Mouse (Mus musculus): ENCODE data around the gene Rarres2. TPM values are rescaled to one million over a fixed set of nuclear protein-coding genes. Genes with fewer than 3 reads are reported as not detected.
"Not testable (repeated sequence)": the region's sequence is repeated elsewhere in the genome, so short reads cannot be mapped to it uniquely, and the experiment has no call there.

Gene Rarres2
- polyA plus RNA-seq, 1 experiment: 45.5 TPM

GRCm38 (mm10) chr6:48534913-48535312 lies 37.7 kb downstream of the Rarres2 start:
- Histone ChIP-seq H3K4me1 (ENCODE audit: control insufficient read depth, insufficient read depth, insufficient read length) (no peaks in the 10 kb centered on the region), H3K36me3 (ENCODE audit: control insufficient read depth, insufficient read depth, low read length) (no peaks in the 10 kb centered on the region), H3K4me3 (ENCODE audit: extremely low read depth, insufficient read depth, insufficient read length) (no peak overlapping the region), H3K27me3 (ENCODE audit: control insufficient read depth, insufficient read depth, low read length) (no peaks in the 10 kb centered on the region), H3K27ac (ENCODE audit: insufficient read depth, low read length) (no peak overlapping the region)
- 70% methylated on average over 8 of the region's 8 CpGs for WGBS
- DNase-seq (ENCODE audit: low read depth in 1 of 2, low spot score in 2 of 2): no peak
- TF ChIP-seq CTCF (IDR thresholded peaks at IDR 0.05; ENCODE audit: extremely low read depth, insufficient read depth, insufficient read length, insufficient replicate concordance) (no peak), POLR2A (IDR thresholded peaks at IDR 0.05; ENCODE audit: low read depth, low read length) (no peak)

- H3K27ac ChIP-seq (ENCODE audit: insufficient read depth, low read length): no peak overlapping the region
- 79% methylated on average over 2 of the region's 2 CpGs for WGBS
- no peaks in the 10 kb centered on the region for H3K27me3 ChIP-seq (ENCODE audit: control insufficient read depth, insufficient read depth, low read length)
Measured at GRCm38 (mm10) chr6:48533475-48533874, 39.1 kb downstream of the Rarres2 start.

DNA sequence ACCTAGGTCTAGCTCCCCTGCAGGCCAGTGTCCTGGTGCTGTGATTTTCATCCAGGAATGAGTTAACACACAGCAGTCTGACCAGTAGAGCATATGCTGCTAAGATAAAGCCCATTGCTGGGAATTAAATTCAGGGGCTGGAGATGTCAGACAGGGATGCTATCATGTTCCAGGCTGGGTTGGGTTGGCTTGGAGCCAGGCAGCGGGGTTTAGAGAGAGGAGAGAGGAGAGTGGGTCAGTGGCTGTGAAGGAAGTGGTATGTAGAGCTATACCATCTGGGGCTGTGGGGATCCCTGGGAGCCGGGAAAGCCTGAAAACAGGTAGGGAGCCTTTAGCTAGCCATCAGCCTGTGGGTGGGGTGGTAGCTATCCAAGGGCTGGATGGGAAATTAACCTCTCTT lies 41.7 kb downstream of the Rarres2 start:
- Histone ChIP-seq H3K36me3 (ENCODE audit: control insufficient read depth, insufficient read depth, low read length) (no peaks in the 10 kb centered on the region), H3K27me3 (ENCODE audit: control insufficient read depth, insufficient read depth, low read length) (no peaks in the 10 kb centered on the region), H3K4me3 (ENCODE audit: extremely low read depth, insufficient read depth, insufficient read length) (no peak overlapping the region), H3K4me1 (ENCODE audit: control insufficient read depth, insufficient read depth, insufficient read length) (no peaks in the 10 kb centered on the region), H3K27ac (ENCODE audit: insufficient read depth, low read length) (no peak overlapping the region)
- TF ChIP-seq CTCF (IDR thresholded peaks at IDR 0.05; ENCODE audit: extremely low read depth, insufficient read depth, insufficient read length, insufficient replicate concordance) (no peak), POLR2A (IDR thresholded peaks at IDR 0.05; ENCODE audit: low read depth, low read length) (no peak)
- WGBS: 65% methylated on average over 2 of the region's 2 CpGs
- DNase-seq (ENCODE audit: low read depth in 1 of 2, low spot score in 2 of 2): no peak

More at GRCm38 (mm10) chr6:48533475-48533874, 39.1 kb downstream of the Rarres2 start:
- no peaks in the 10 kb centered on the region for H3K4me1 ChIP-seq (ENCODE audit: control insufficient read depth, insufficient read depth, insufficient read length)
- DNase-seq (ENCODE audit: low read depth in 1 of 2, low spot score in 2 of 2): no peak
- no peaks in the 10 kb centered on the region for H3K36me3 ChIP-seq (ENCODE audit: control insufficient read depth, insufficient read depth, low read length)
- TF ChIP-seq POLR2A (IDR thresholded peaks at IDR 0.05; ENCODE audit: low read depth, low read length): no peak
- TF ChIP-seq CTCF (IDR thresholded peaks at IDR 0.05; ENCODE audit: extremely low read depth, insufficient read depth, insufficient read length, insufficient replicate concordance): no peak
- no peak overlapping the region for H3K4me3 ChIP-seq (ENCODE audit: extremely low read depth, insufficient read depth, insufficient read length)

- WGBS: 78% methylated on average over 16 of the region's 16 CpGs
- no peak overlapping the region for H3K27ac ChIP-seq (ENCODE audit: insufficient read depth, low read length)
- TF ChIP-seq CTCF (IDR thresholded peaks at IDR 0.05; ENCODE audit: extremely low read depth, insufficient read depth, insufficient read length, insufficient replicate concordance) (no peak), POLR2A (IDR thresholded peaks at IDR 0.05; ENCODE audit: low read depth, low read length) (no peak)
- H3K4me3 ChIP-seq (ENCODE audit: extremely low read depth, insufficient read depth, insufficient read length): no peak overlapping the region
- no peaks in the 10 kb centered on the region for H3K27me3 ChIP-seq (ENCODE audit: control insufficient read depth, insufficient read depth, low read length)
- no peak for DNase-seq (ENCODE audit: low read depth in 1 of 2, low spot score in 2 of 2)
- H3K4me1 ChIP-seq (ENCODE audit: control insufficient read depth, insufficient read depth, insufficient read length): no peaks in the 10 kb centered on the region
- H3K36me3 ChIP-seq (ENCODE audit: control insufficient read depth, insufficient read depth, low read length): no peaks in the 10 kb centered on the region
Measured at GRCm38 (mm10) chr6:48529871-48530440, 42.6 kb downstream of the Rarres2 start.

- TF ChIP-seq CTCF (IDR thresholded peaks at IDR 0.05; ENCODE audit: extremely low read depth, insufficient read depth, insufficient read length, insufficient replicate concordance) (no peak), POLR2A (IDR thresholded peaks at IDR 0.05; ENCODE audit: low read depth, low read length) (no peak)
Measured at GRCm38 (mm10) chr6:48529261-48529660, 43.3 kb downstream of the Rarres2 start.

DNA sequence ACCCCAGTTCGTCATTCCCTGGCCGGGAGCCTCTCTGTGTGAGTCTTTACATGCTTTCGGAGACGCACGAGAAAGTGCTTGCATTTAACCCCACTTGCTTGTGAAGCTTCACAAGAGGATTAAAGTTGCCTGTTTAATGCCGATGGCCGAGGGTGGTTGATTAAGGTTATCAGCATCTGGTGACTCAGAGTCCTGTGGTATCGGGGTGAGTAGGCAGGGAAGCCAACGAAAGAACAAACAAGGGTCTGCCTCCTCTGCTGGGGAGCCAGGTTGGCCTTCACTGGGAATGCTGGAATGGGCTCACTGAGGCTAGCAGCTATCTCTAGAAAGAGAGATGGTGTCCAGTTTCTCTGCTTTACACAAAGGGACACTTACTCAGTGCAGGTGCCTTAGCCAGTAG lies 44.7 kb downstream of the Rarres2 start:
- DNase-seq (ENCODE audit: low read depth in 1 of 2, low spot score in 2 of 2): no peak
- TF ChIP-seq CTCF (IDR thresholded peaks at IDR 0.05; ENCODE audit: extremely low read depth, insufficient read depth, insufficient read length, insufficient replicate concordance) (no peak), POLR2A (IDR thresholded peaks at IDR 0.05; ENCODE audit: low read depth, low read length) (no peak)
- no peaks in the 10 kb centered on the region for H3K4me1 ChIP-seq (ENCODE audit: control insufficient read depth, insufficient read depth, insufficient read length)
- H3K27ac ChIP-seq (ENCODE audit: insufficient read depth, low read length): no peak overlapping the region
- no peak overlapping the region for H3K4me3 ChIP-seq (ENCODE audit: extremely low read depth, insufficient read depth, insufficient read length)
- H3K36me3 ChIP-seq (ENCODE audit: control insufficient read depth, insufficient read depth, low read length): no peaks in the 10 kb centered on the region
- 90% methylated on average over 9 of the region's 9 CpGs for WGBS
- no peaks in the 10 kb centered on the region for H3K27me3 ChIP-seq (ENCODE audit: control insufficient read depth, insufficient read depth, low read length)

More at GRCm38 (mm10) chr6:48529261-48529660, 43.3 kb downstream of the Rarres2 start:
- no peak for DNase-seq (ENCODE audit: low read depth in 1 of 2, low spot score in 2 of 2)
- Histone ChIP-seq H3K36me3 (ENCODE audit: control insufficient read depth, insufficient read depth, low read length) (no peaks in the 10 kb centered on the region), H3K27me3 (ENCODE audit: control insufficient read depth, insufficient read depth, low read length) (no peaks in the 10 kb centered on the region), H3K27ac (ENCODE audit: insufficient read depth, low read length) (no peak overlapping the region), H3K4me1 (ENCODE audit: control insufficient read depth, insufficient read depth, insufficient read length) (no peaks in the 10 kb centered on the region), H3K4me3 (ENCODE audit: extremely low read depth, insufficient read depth, insufficient read length) (no peak overlapping the region)
- 41% methylated on average over 14 of the region's 14 CpGs for WGBS

- not testable (repeated sequence) for H3K4me1 ChIP-seq (ENCODE audit: control insufficient read depth, insufficient read depth, insufficient read length); H3K36me3 ChIP-seq (ENCODE audit: control insufficient read depth, insufficient read depth, low read length); DNase-seq (ENCODE audit: low read depth in 1 of 2, low spot score in 2 of 2); H3K27ac ChIP-seq (ENCODE audit: insufficient read depth, low read length); H3K4me3 ChIP-seq (ENCODE audit: extremely low read depth, insufficient read depth, insufficient read length); H3K27me3 ChIP-seq (ENCODE audit: control insufficient read depth, insufficient read depth, low read length)
- 92% methylated on average over 14 of the region's 16 CpGs for WGBS
Measured at GRCm38 (mm10) chr6:48524882-48525281, 47.7 kb downstream of the Rarres2 start.

Other genes starting within 250 kb of the Rarres2 start
- 10.6 and 13.8 TPM in 2 replicates for gene Krba1, start 177.2 kb downstream of the Rarres2 start, polyA plus RNA-seq (2012; rRNA removed)
- 14.9 and 16.1 TPM in 2 replicates for gene Zfp467, start 127.0 kb downstream of the Rarres2 start, polyA plus RNA-seq (2012; rRNA removed)
- gene Sspo, start 124.6 kb downstream of the Rarres2 start, polyA plus RNA-seq (2012; rRNA removed): 2.9 and 4.2 TPM in 2 replicates
- 1.7 and 1.8 TPM in 2 replicates for gene Atp6v0e2, start 35.2 kb downstream of the Rarres2 start, polyA plus RNA-seq (2012; rRNA removed)
- gene Lrrc61, start 18.0 kb downstream of the Rarres2 start, polyA plus RNA-seq (2012; rRNA removed): 22.9 and 38.8 TPM in 2 replicates
- not detected in 2 replicates for gene Gm45021, start 16.8 kb upstream of the Rarres2 start, polyA plus RNA-seq (2012; rRNA removed)
- gene Repin1, start 21.1 kb upstream of the Rarres2 start, polyA plus RNA-seq (2012; rRNA removed): 12.4 and 15.8 TPM in 2 replicates
- gene Gm44965, start 21.2 kb upstream of the Rarres2 start, polyA plus RNA-seq (2012; rRNA removed): not detected in 2 replicates
- gene Zfp775, start 29.3 kb upstream of the Rarres2 start, polyA plus RNA-seq (2012; rRNA removed): 3.6 and 5.3 TPM in 2 replicates
- 0.70 and 0.77 TPM in 2 replicates for gene AI854703, start 54.0 kb upstream of the Rarres2 start, polyA plus RNA-seq (2012; rRNA removed)
- 20.1 and 22.2 TPM in 2 replicates for gene Gimap8, start 74.4 kb upstream of the Rarres2 start, polyA plus RNA-seq (2012; rRNA removed)
- gene Gimap9, start 103.3 kb upstream of the Rarres2 start, polyA plus RNA-seq (2012; rRNA removed): 9.9 and 10.4 TPM in 2 replicates
- 66.3 and 73.5 TPM in 2 replicates for gene Gimap4, start 111.8 kb upstream of the Rarres2 start, polyA plus RNA-seq (2012; rRNA removed)
- 50.8 and 54.3 TPM in 2 replicates for gene Gimap6, start 135.4 kb upstream of the Rarres2 start, polyA plus RNA-seq (2012; rRNA removed)
- 0.43 and 0.82 TPM in 2 replicates for gene Gm28053, start 145.8 kb upstream of the Rarres2 start, polyA plus RNA-seq (2012; rRNA removed)
- gene Gimap7, start 145.8 kb upstream of the Rarres2 start, polyA plus RNA-seq (2012; rRNA removed): 9.5 and 11.6 TPM in 2 replicates
- gene Gimap1, start 166.3 kb upstream of the Rarres2 start, polyA plus RNA-seq (2012; rRNA removed): 94.4 and 103 TPM in 2 replicates
- gene Gimap5, start 173.4 kb upstream of the Rarres2 start, polyA plus RNA-seq (2012; rRNA removed): 74.0 and 90.0 TPM in 2 replicates
- 140 and 150 TPM in 2 replicates for gene Gimap3, start 198.1 kb upstream of the Rarres2 start, polyA plus RNA-seq (2012; rRNA removed)